11 mouse cellular contexts compared by ENCODE assay signal in the genomic region with DNA sequence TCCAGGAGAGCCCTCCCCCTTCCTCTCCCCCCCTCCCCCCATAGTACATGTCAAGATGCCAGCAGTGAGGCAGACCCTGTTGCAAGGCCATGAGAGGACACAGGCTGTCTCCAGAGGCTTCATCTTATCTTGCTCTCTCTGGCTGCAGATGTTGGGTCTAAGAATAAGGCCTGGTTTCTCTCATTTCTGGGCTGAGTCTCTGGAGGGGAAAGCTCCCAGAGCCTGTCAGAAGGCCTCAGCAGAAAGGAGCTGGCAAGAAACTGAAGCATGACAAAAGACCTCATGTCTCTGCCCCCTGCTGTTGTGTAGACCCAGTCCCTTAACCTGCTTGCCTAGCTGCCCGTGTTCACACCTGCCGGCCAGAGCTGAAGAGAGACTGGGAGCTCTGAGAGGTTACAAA. TPM values are rescaled to one million over a fixed set of nuclear protein-coding genes. Genes with fewer than 3 reads are reported as not detected.
DNase-seq lines count a peak whose midpoint lies in the region; ATAC-seq and TF ChIP-seq lines count a peak whose summit lies in the region.
"Had no signal": no experiment of that assay in that cellular context is flagged by ENCODE, and none has a peak within 500 bp of the region (broad histone marks: within the 10 kb centered on the region; RNA-seq: fewer than 3 reads in every experiment).

No protein-coding gene starts in this region.

- no peaks in the 10 kb centered on the region for H3K27me3 ChIP-seq in lung, postnatal 0 days (replicated peaks; ENCODE audit: insufficient read depth, low read length)
- H3K27me3 ChIP-seq in stomach, embryonic 14.5 days (ENCODE audit: control insufficient read depth, insufficient read depth, low read length): no peaks in the 10 kb centered on the region
- H3K27me3 ChIP-seq: neural tube, embryonic 13.5 days had no signal

- WGBS in lung, postnatal 0 days: 79% methylated on average over 2 of the region's 2 CpGs
- 64% methylated on average over 2 of the region's 2 CpGs for WGBS in lung, adult 2 months
- WGBS in stomach, embryonic 14.5 days: 36% methylated on average over 2 of the region's 2 CpGs

- no peak for TF ChIP-seq EP300 in lung, postnatal 0 days (IDR thresholded peaks at IDR 0.05)

- no peaks in the 10 kb centered on the region for H3K36me3 ChIP-seq in lung, postnatal 0 days (ENCODE audit: insufficient read depth, low read length)
- no peaks in the 10 kb centered on the region for H3K36me3 ChIP-seq in stomach, embryonic 14.5 days (ENCODE audit: control insufficient read depth, insufficient read depth, low read length)
- H3K36me3 ChIP-seq: neural tube, embryonic 13.5 days had no signal

- no peak for ATAC-seq in lung, postnatal 0 days
- no peak for ATAC-seq in stomach, embryonic 14.5 days (ENCODE audit: insufficient number of reproducible peaks, insufficient read depth, low FRiP score, low read depth)

- H3K9me3 ChIP-seq in lung, postnatal 0 days (ENCODE audit: low read length): no peaks in the 10 kb centered on the region
- no peaks in the 10 kb centered on the region for H3K9me3 ChIP-seq in stomach, embryonic 14.5 days (ENCODE audit: control insufficient read depth, low read depth, low read length)
- H3K9me3 ChIP-seq: neural tube, embryonic 13.5 days had no signal

- intact Hi-C loops in heart, postnatal 14 days (cut with DNase I): no loop called here

- peaks cover 17% of the 10 kb centered on the region for H3K4me1 ChIP-seq in lung, postnatal 0 days (ENCODE audit: insufficient read depth, low read depth, low read length)
- peaks cover 4% of the 10 kb centered on the region; the same call in 1 of the 2 replicates for H3K4me1 ChIP-seq in lung, adult 2 months (ENCODE audit: control insufficient read depth, insufficient read depth, low read length)
- peaks cover 41% of the 10 kb centered on the region; the same call in 1 of the 2 replicates for H3K4me1 ChIP-seq in stomach, embryonic 14.5 days (ENCODE audit: control insufficient read depth, insufficient read depth, low read length)

- peak overlapping the region; percentile 74 for H3K27ac ChIP-seq in lung, postnatal 0 days (ENCODE audit: low read length)
- H3K27ac ChIP-seq in stomach, embryonic 14.5 days (ENCODE audit: low read length): peak overlapping the region; percentile 50

- H3K9ac ChIP-seq in lung, postnatal 0 days (replicated peaks; ENCODE audit: low read depth): no peak overlapping the region
- H3K9ac ChIP-seq in stomach, embryonic 14.5 days (replicated peaks; ENCODE audit: low read depth, low read length): no peak overlapping the region

- H3K4me3 ChIP-seq in lung, postnatal 0 days (ENCODE audit: low read depth, low read length): no peak overlapping the region
- H3K4me3 ChIP-seq in lung, adult 2 months (replicated peaks; ENCODE audit: extremely low read depth, low read depth, low read length): no peak overlapping the region
- H3K4me3 ChIP-seq in stomach, embryonic 14.5 days (ENCODE audit: low read depth, low read length): no peak overlapping the region
- H3K4me3 ChIP-seq: neural tube, embryonic 13.5 days had no signal

- no peak for TF ChIP-seq CTCF in lung, postnatal 0 days (IDR thresholded peaks at IDR 0.05)
- TF ChIP-seq CTCF in lung, adult 2 months (IDR thresholded peaks at IDR 0.05; ENCODE audit: insufficient read depth, low read length): no peak

- no peak overlapping the region for H3K4me2 ChIP-seq in lung, postnatal 0 days (replicated peaks; ENCODE audit: low read depth, low read length)
- H3K4me2 ChIP-seq in stomach, embryonic 14.5 days (replicated peaks; ENCODE audit: low read depth, low read length): no peak overlapping the region
- H3K4me2 ChIP-seq: neural tube, embryonic 13.5 days had no signal

- DNase-seq in lung, postnatal 0 days (ENCODE audit: low spot score): peak; percentile 34
- DNase-seq in lung, adult 2 months: no peak
- peak; percentile 98 for DNase-seq in heart, adult 11 months
- DNase-seq in heart, postnatal 14 days: peak; percentile 45 to 55
- no peak for DNase-seq in B cell, adult 2 months
- no peak for DNase-seq in layer of hippocampus, postnatal 25 days (ENCODE audit: extremely low spot score in 1 of 2, low spot score in 1 of 2)
- DNase-seq in right cerebral cortex, postnatal 25 days: no peak
- DNase-seq: layer of hippocampus, postnatal 36 days had no signal

- TF ChIP-seq POLR2A in lung, adult 2 months (IDR thresholded peaks at IDR 0.05; ENCODE audit: borderline replicate concordance, extremely low read depth, low read depth, low read length): no peak

RNA-seq across cellular contexts. Expression of a gene that starts 19.5 kb away (rescaled TPM):
- 82.9 and 89.4 TPM in 2 replicates for polyA plus RNA-seq in lung, postnatal 0 days (2015; fragmentation: Nextera tagmentation; extraction: Ambion mirVana)
- 44.6 and 47.7 TPM in 2 replicates for polyA plus RNA-seq in lung, adult 2 months (2012; rRNA removed)
- 10 to 100 TPM; 65.7 to 70.3 TPM for total RNA-seq in heart, postnatal 14 days (2021)
- polyA plus RNA-seq in stomach, embryonic 14.5 days (2014; fragmentation: Nextera tagmentation; extraction: Ambion mirVana): 53.4 and 55.6 TPM in 2 replicates
- 1 to 10 TPM; 6.7 to 8.3 TPM for total RNA-seq in layer of hippocampus, postnatal 25 days (2021)

RNA-seq across cellular contexts. Expression of a gene that starts 46.5 kb away (rescaled TPM):
- 3.5 and 4.6 TPM in 2 replicates for polyA plus RNA-seq in lung, postnatal 0 days (2015; fragmentation: Nextera tagmentation; extraction: Ambion mirVana)
- polyA plus RNA-seq in lung, adult 2 months (2012; rRNA removed): 15.6 and 43.5 TPM in 2 replicates
- total RNA-seq in heart, postnatal 14 days (2021): under 1 TPM in 1 of 2 experiments, not detected in 1; 0.90 TPM
- polyA plus RNA-seq in stomach, embryonic 14.5 days (2014; fragmentation: Nextera tagmentation; extraction: Ambion mirVana): 1.6 TPM in 1 of 2 replicates, not detected in the other
- total RNA-seq in layer of hippocampus, postnatal 25 days (2021): not detected
- total RNA-seq: hematopoietic stem cell, adult 5-6 weeks; layer of hippocampus, postnatal 36 days had no signal
- polyA plus RNA-seq: neural tube, embryonic 13.5 days had no signal

Comparison
In these comparisons a context has a peak if more than half of its experiments do, and no peak if none do; other contexts are left out.
1. DNase-seq: peak in lung, postnatal 0 days (single experiment), heart, adult 11 months (single experiment) and heart, postnatal 14 days (2 of 2); none in lung, adult 2 months (single experiment), B cell, adult 2 months (0 of 2), layer of hippocampus, postnatal 25 days (0 of 2) and right cerebral cortex, postnatal 25 days (single experiment).